Mouse (Mus musculus) kidney, adult 9 months (tissue): ENCODE results near the gene 1700030K09Rik.

Experiments used
- DNase-seq: peaks from one replicate; pipeline ENCODE4 v3.0.0; 2022

Gene 1700030K09Rik

GRCm38 (mm10) chr8:72443338-72443993 lies at the start of gene 1700030K09Rik, which contains the start of gene Calr3:
Gene 1700030K09Rik (plus strand): TSS chr8:72443880.
Gene Calr3 (minus strand): TSS chr8:72443870.
- peak; percentile 99 for DNase-seq

GRCm38 (mm10) chr8:72401381-72401780 lies 42.3 kb upstream of the 1700030K09Rik start:
- no peak for DNase-seq

GRCm38 (mm10) chr8:72402981-72403380 lies 40.7 kb upstream of the 1700030K09Rik start:
- no peak for DNase-seq

- no peak for DNase-seq
Observed at GRCm38 (mm10) chr8:72407878-72408277, 35.8 kb upstream of the 1700030K09Rik start.

- no peak for DNase-seq
Observed at GRCm38 (mm10) chr8:72409443-72409842, 34.2 kb upstream of the 1700030K09Rik start.

- no peak for DNase-seq
Observed at GRCm38 (mm10) chr8:72413839-72414238, 29.8 kb upstream of the 1700030K09Rik start.

- no peak for DNase-seq
Observed at GRCm38 (mm10) chr8:72415252-72415651, 28.4 kb upstream of the 1700030K09Rik start.

GRCm38 (mm10) chr8:72418073-72418472 lies 25.6 kb upstream of the 1700030K09Rik start:
- no peak for DNase-seq

- peak; percentile 32 for DNase-seq
Observed at GRCm38 (mm10) chr8:72420571-72421361, 22.9 kb upstream of the 1700030K09Rik start.

GRCm38 (mm10) chr8:72421362-72422335 lies 22.0 kb upstream of the 1700030K09Rik start, which contains the start of gene Eps15l1:
Gene Eps15l1 (minus strand): TSS chr8:72421460.
- DNase-seq: peak; percentile 100

GRCm38 (mm10) chr8:72422926-72423325 lies 20.8 kb upstream of the 1700030K09Rik start:
- peak; percentile 34 for DNase-seq

GRCm38 (mm10) chr8:72429676-72430075 lies 14.0 kb upstream of the 1700030K09Rik start:
- peak; percentile 34 for DNase-seq

- peak; percentile 54 for DNase-seq
Observed at GRCm38 (mm10) chr8:72434952-72435351, 8.7 kb upstream of the 1700030K09Rik start.

- DNase-seq: no peak
Observed at GRCm38 (mm10) chr8:72438248-72439015, 5.2 kb upstream of the 1700030K09Rik start.

GRCm38 (mm10) chr8:72443994-72444350 lies 292 bp downstream of the 1700030K09Rik start:
- DNase-seq: no peak

- DNase-seq: no peak
Observed at GRCm38 (mm10) chr8:72445071-72445470, 1.4 kb downstream of the 1700030K09Rik start.

GRCm38 (mm10) chr8:72451516-72451915 lies 7.8 kb downstream of the 1700030K09Rik start:
- DNase-seq: no peak

- DNase-seq: no peak
Observed at GRCm38 (mm10) chr8:72453904-72454303, 10.2 kb downstream of the 1700030K09Rik start.

GRCm38 (mm10) chr8:72455317-72455716 lies 11.6 kb downstream of the 1700030K09Rik start:
- no peak for DNase-seq

GRCm38 (mm10) chr8:72457806-72458205 lies 14.1 kb downstream of the 1700030K09Rik start:
- DNase-seq: no peak

GRCm38 (mm10) chr8:72458457-72458856 lies 14.8 kb downstream of the 1700030K09Rik start:
- DNase-seq: no peak
